Mouse (Mus musculus): Measurements from ENCODE around the gene Duoxa1.

DNA sequence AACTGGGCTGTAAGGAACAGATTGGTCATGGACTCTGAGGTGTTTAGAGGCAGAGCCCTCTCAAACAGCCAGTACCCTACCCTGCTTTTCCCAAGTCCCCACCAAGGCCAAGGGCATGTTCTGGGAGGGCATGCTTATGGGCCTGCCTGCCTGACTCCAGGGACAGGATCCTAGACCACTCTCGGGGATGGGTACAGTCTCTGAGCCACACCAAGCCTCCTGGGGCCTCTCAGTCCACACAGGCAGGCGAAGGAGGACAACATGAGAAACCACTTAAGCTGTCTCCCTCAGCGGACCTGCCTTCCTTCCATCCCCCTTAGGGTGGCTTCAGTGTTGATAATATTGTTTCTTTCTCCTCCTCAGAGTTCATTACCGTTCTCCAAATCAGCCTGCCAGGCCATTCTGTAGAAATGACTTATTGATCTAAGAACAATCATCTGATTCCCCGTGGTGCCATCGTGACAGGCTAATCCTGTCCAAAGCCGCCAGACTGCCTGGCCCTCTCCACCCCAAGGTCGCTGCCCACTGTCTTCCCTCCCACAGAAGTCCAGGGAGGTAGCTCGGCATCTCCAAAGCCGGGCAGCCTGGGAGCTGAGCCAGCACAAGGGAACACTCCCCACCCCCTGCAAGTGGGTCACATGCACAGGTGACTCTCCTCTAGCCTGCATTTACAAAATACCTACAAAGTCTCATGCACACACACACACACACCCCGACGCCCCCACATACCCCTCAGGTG, 40.8 kb upstream of the Duoxa1 start:
- TF ChIP-seq CTCF (IDR thresholded peaks at IDR 0.05; ENCODE audit: low read depth, low read length) (no peak), POLR2A (IDR thresholded peaks at IDR 0.05; ENCODE audit: borderline replicate concordance, low read depth, low read length) (no peak)

All from bone marrow macrophage, adult 2 months (primary cell).